Mouse (Mus musculus) A20 (cell line): ENCODE measurements around the gene Zdhhc22.

Source experiments
- DNase-seq: peaks from one replicate; pipeline ENCODE4 v3.0.0-alpha.2; 2011; ENCODE audit warnings: low read depth, low spot score

Zdhhc22 gene

DNA sequence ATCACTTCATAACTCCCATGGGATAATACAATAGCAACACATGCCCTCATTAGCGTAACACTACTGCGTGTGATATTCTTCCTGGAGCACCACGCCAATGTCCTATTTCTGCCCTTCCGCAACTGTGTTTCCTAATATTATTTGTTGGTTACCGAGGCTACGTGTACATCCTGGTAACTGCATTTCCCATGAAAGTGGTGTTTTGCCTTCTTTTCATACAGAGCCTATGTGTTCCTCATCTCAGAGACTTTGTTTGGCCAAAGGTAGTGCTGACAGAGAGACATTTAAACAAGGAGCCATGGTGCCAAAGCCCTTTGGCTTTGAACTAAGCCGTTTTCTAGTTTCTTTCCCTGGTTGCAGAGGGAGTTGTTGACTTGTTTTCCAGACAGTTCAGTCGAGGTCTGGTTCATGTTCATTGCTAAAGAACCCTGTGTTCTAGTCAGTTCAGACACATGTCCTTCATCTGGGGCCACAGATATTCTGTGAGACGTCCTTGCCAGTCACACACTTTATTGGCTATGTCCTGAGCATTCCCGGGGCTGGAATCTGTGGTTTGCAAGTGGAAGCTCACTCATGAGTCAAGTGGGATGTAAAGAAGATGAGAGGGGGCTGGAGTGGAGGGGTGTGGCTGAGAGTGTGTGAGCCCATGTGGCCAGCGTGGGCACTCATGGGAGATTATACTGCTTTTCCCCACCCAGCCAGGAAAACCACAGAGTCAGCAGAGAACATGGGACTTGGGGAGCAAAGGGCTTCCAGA lies 53.5 kb downstream of the Zdhhc22 start:
- no peak for DNase-seq

DNA sequence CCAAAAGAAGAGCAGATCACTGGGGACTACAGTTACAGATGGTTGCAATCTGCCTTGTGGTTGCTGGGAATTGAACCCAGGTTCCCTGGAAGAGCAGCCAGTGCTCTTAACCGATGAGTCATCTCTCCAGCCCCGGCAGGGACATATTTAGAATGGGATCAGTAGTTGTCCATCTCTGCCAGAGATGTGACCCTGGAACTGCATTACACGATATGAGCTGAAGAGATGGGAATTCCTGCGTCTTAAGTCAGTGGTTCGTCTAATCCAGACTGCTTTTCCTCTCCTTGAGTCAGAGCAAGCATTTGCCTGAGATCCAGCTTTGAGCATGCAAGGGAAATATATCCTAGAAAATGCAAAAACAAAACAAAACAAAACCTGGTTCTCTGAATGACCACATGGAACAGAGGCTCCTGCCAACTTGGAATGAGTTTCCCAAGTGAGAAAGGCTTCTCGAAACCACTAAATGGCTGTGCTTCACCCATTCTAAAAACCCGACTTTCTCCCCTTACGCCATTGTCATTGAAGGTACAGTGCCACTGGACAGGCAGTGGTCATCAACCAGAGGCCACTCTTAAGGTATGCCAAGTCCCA lies 54.4 kb downstream of the Zdhhc22 start:
- no peak for DNase-seq

DNA sequence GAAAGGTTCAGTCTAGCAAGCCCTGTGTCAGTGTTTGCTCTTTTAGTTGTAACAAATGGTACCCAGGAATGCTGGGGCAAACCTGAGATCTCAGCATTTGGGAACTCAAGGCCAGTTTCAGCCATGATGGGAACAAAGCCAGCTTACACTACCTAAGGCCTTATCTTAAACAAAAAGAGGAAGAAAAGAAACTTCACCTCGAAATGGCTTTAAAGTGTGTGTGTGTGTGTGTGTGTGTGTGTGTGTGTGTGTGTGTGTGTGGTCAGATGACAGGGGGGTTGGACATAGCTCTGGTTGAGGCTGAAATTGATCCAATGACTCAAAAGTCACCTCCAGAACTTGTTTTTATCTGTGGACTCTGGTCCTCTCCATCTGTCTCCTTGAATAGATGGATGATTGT lies 55.5 kb downstream of the Zdhhc22 start:
- no peak for DNase-seq

DNA sequence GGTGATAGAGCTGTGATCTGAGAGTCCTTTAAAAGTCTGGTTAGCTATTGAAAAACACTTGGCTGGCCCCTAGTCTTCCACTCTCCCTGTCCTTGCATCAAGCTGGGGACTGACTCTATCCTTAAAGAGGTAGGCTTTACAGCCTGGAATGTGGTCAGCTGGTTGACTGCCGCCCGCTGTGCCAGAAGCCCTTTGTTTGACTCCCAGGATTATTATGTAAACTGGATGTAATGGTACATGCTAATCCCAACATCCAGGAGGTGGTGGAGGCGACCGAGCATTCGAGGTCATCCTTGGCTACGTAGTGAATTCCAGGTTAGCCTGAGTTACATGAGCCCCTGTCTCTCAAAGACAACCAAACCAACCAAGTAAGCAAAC lies 57.7 kb downstream of the Zdhhc22 start:
- no peak for DNase-seq

DNA sequence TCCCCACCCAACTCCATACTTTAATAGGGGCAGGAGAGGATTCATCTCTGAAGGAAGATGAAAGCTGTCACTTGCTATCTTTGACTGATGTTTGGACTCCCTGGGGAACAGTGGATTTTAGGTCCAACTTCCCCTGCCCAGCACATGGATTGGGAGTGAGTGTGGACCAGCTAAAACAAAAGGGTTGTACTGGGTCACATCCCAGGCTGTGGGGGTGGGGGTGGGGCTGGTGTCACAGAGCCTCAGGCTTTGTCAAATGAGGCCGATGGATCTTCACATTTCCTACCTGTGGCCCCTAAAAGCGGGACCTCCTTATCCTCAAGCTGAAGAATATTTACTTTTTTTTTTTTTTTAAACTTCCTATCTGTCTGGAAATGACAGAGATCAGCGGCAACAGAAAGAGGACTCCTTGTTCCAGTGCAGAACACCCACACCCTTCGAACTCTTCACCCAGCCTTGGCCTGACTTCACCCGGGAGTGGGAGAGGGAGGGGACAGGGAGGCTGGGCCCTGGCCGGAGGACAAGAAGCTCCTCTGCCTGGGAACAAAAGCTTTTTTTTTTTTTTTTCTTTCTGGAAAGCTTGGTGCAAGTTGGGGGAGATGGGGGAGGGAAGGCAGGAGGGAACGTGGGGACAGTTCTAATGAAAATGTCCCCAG lies 58.2 kb downstream of the Zdhhc22 start:
- DNase-seq = no peak

DNA sequence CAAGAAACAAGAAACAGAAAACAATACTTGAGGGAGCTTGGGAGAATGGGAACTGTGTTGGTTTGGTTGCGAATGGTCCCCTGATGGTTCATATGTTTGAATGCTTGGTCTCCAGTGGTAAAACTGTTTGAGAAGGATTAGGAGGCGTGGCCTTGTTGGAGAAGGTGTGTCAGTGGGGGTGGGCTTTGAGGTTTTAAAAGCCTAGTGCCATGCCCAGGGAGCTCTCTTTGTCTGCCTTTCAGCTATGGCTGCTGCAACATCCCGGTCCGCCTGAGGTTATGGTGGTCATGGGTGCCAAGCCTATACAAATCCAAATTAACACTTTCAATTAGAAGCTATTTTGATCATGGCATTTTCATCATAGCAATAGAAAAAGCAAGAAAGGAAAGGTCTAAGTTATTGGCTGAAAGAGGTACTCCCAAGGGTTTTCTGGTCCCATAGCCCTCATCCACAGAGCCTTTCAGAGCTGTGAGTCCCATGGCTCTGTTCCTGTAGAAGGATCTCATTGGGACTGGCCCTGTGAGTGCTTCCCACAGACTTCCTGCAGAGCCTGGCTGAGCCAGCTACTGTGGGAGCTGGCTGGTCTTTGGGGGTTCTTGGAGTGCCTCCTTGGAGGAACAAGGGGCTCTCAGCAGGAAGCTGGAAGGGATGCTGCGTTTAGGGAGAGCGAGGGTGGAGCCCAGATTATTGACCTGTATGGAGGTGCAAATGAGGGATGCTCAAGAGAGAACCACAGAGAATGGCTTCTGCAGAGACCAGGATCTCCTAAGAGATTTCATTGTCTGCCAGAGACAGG lies 59.1 kb downstream of the Zdhhc22 start:
- no peak for DNase-seq
